Mouse (Mus musculus): ENCODE measurements around the gene Gm4981. TPM values are rescaled to one million over a fixed set of nuclear protein-coding genes. Genes with fewer than 3 reads are reported as not detected.
"Not testable (repeated sequence)": the region's sequence is repeated elsewhere in the genome, so short reads cannot be mapped to it uniquely, and the experiment has no call there.

Gm4981 gene
- polyA plus RNA-seq, 1 experiment from 2014 or later, result not detected

- not testable (repeated sequence) for H3K9me3 ChIP-seq (ENCODE audit: control insufficient read depth, low read length); H3K36me3 ChIP-seq (ENCODE audit: control insufficient read depth, insufficient read depth, low read length); H3K4me2 ChIP-seq (ENCODE audit: low read depth, low read length); ATAC-seq (ENCODE audit: low read depth); H3K27me3 ChIP-seq (ENCODE audit: control insufficient read depth, insufficient read depth, low read length); H3K4me1 ChIP-seq (ENCODE audit: control insufficient read depth, insufficient read depth, low read length); H3K27ac ChIP-seq (ENCODE audit: low read depth, low read length); H3K9ac ChIP-seq (replicated peaks; ENCODE audit: low read depth, low read length); H3K4me3 ChIP-seq (ENCODE audit: low read depth, low read length)
- WGBS, result 86% methylated on average over 16 of the region's 18 CpGs
Measured at GRCm38 (mm10) chr10:58224827-58225785, 11.4 kb downstream of the Gm4981 start, which contains the start of gene AW822073. Gene AW822073, minus strand, starts transcription at chr10:58224930.

GRCm38 (mm10) chr10:58223972-58224805, 12.3 kb downstream of the Gm4981 start:
- ATAC-seq (ENCODE audit: low read depth); H3K4me2 ChIP-seq (ENCODE audit: low read depth, low read length); H3K4me1 ChIP-seq (ENCODE audit: control insufficient read depth, insufficient read depth, low read length); H3K27ac ChIP-seq (ENCODE audit: low read depth, low read length); H3K27me3 ChIP-seq (ENCODE audit: control insufficient read depth, insufficient read depth, low read length); H3K36me3 ChIP-seq (ENCODE audit: control insufficient read depth, insufficient read depth, low read length); H3K4me3 ChIP-seq (ENCODE audit: low read depth, low read length); H3K9me3 ChIP-seq (ENCODE audit: control insufficient read depth, low read length); H3K9ac ChIP-seq (replicated peaks; ENCODE audit: low read depth, low read length): not testable (repeated sequence)
- WGBS, result 84% methylated on average over 26 of the region's 31 CpGs

GRCm38 (mm10) chr10:58223161-58223560, 13.3 kb downstream of the Gm4981 start:
- H3K9ac ChIP-seq (replicated peaks; ENCODE audit: low read depth, low read length), result not testable (repeated sequence)
- 86% methylated on average over 2 of the region's 6 CpGs for WGBS

GRCm38 (mm10) chr10:58221571-58221970, 14.9 kb downstream of the Gm4981 start:
- WGBS, result 98% methylated on average over 2 of the region's 2 CpGs
- not testable (repeated sequence) for H3K9ac ChIP-seq (replicated peaks; ENCODE audit: low read depth, low read length); H3K4me3 ChIP-seq (ENCODE audit: low read depth, low read length); H3K36me3 ChIP-seq (ENCODE audit: control insufficient read depth, insufficient read depth, low read length); H3K9me3 ChIP-seq (ENCODE audit: control insufficient read depth, low read length); H3K27ac ChIP-seq (ENCODE audit: low read depth, low read length); ATAC-seq (ENCODE audit: low read depth); H3K27me3 ChIP-seq (ENCODE audit: control insufficient read depth, insufficient read depth, low read length); H3K4me1 ChIP-seq (ENCODE audit: control insufficient read depth, insufficient read depth, low read length); H3K4me2 ChIP-seq (ENCODE audit: low read depth, low read length)

More at GRCm38 (mm10) chr10:58223161-58223560, 13.3 kb downstream of the Gm4981 start:
- not testable (repeated sequence) for ATAC-seq (ENCODE audit: low read depth); H3K27ac ChIP-seq (ENCODE audit: low read depth, low read length); H3K9me3 ChIP-seq (ENCODE audit: control insufficient read depth, low read length); H3K27me3 ChIP-seq (ENCODE audit: control insufficient read depth, insufficient read depth, low read length); H3K4me2 ChIP-seq (ENCODE audit: low read depth, low read length); H3K36me3 ChIP-seq (ENCODE audit: control insufficient read depth, insufficient read depth, low read length); H3K4me1 ChIP-seq (ENCODE audit: control insufficient read depth, insufficient read depth, low read length); H3K4me3 ChIP-seq (ENCODE audit: low read depth, low read length)

GRCm38 (mm10) chr10:58220726-58221125, 15.8 kb downstream of the Gm4981 start:
- no peak for ATAC-seq (ENCODE audit: low read depth)
- peaks cover 5% of the 10 kb centered on the region; the same call in 1 of the 2 replicates for H3K9me3 ChIP-seq (ENCODE audit: control insufficient read depth, low read length)
- WGBS, result 84% methylated on average over 6 of the region's 6 CpGs
- no peak overlapping the region for H3K4me2 ChIP-seq (ENCODE audit: low read depth, low read length)
- H3K9ac ChIP-seq (replicated peaks; ENCODE audit: low read depth, low read length), result no peak overlapping the region
- H3K4me3 ChIP-seq (ENCODE audit: low read depth, low read length), result no peak overlapping the region
- H3K4me1 ChIP-seq (ENCODE audit: control insufficient read depth, insufficient read depth, low read length), result no peaks in the 10 kb centered on the region
- no peaks in the 10 kb centered on the region for H3K27me3 ChIP-seq (ENCODE audit: control insufficient read depth, insufficient read depth, low read length)
- H3K27ac ChIP-seq (ENCODE audit: low read depth, low read length), result no peak overlapping the region
- no peaks in the 10 kb centered on the region for H3K36me3 ChIP-seq (ENCODE audit: control insufficient read depth, insufficient read depth, low read length)

GRCm38 (mm10) chr10:58217366-58217765, 19.1 kb downstream of the Gm4981 start:
- no peak overlapping the region for H3K9ac ChIP-seq (replicated peaks; ENCODE audit: low read depth, low read length)
- no peaks in the 10 kb centered on the region for H3K27me3 ChIP-seq (ENCODE audit: control insufficient read depth, insufficient read depth, low read length)
- no peak overlapping the region for H3K27ac ChIP-seq (ENCODE audit: low read depth, low read length)
- ATAC-seq (ENCODE audit: low read depth), result no peak
- no peak overlapping the region for H3K4me3 ChIP-seq (ENCODE audit: low read depth, low read length)
- H3K4me2 ChIP-seq (ENCODE audit: low read depth, low read length), result no peak overlapping the region
- WGBS, result 91% methylated on average over 3 of the region's 3 CpGs
- no peaks in the 10 kb centered on the region for H3K9me3 ChIP-seq (ENCODE audit: control insufficient read depth, low read length)
- H3K36me3 ChIP-seq (ENCODE audit: control insufficient read depth, insufficient read depth, low read length), result no peaks in the 10 kb centered on the region
- no peaks in the 10 kb centered on the region for H3K4me1 ChIP-seq (ENCODE audit: control insufficient read depth, insufficient read depth, low read length)

- no peaks in the 10 kb centered on the region for H3K36me3 ChIP-seq (ENCODE audit: control insufficient read depth, insufficient read depth, low read length)
- no peaks in the 10 kb centered on the region for H3K27me3 ChIP-seq (ENCODE audit: control insufficient read depth, insufficient read depth, low read length)
- H3K9ac ChIP-seq (replicated peaks; ENCODE audit: low read depth, low read length), result no peak overlapping the region
- no peak overlapping the region for H3K4me2 ChIP-seq (ENCODE audit: low read depth, low read length)
- H3K4me3 ChIP-seq (ENCODE audit: low read depth, low read length), result no peak overlapping the region
- no peak for ATAC-seq (ENCODE audit: low read depth)
- H3K27ac ChIP-seq (ENCODE audit: low read depth, low read length), result no peak overlapping the region
- 92% methylated on average over 1 of the region's 1 CpGs for WGBS
- H3K4me1 ChIP-seq (ENCODE audit: control insufficient read depth, insufficient read depth, low read length), result no peaks in the 10 kb centered on the region
- H3K9me3 ChIP-seq (ENCODE audit: control insufficient read depth, low read length), result no peaks in the 10 kb centered on the region
Measured at GRCm38 (mm10) chr10:58215353-58215752, 21.1 kb downstream of the Gm4981 start.

- Histone ChIP-seq H3K36me3 (ENCODE audit: control insufficient read depth, insufficient read depth, low read length) (no peaks in the 10 kb centered on the region), H3K4me1 (ENCODE audit: control insufficient read depth, insufficient read depth, low read length) (no peaks in the 10 kb centered on the region), H3K4me2 (ENCODE audit: low read depth, low read length) (no peak overlapping the region), H3K9ac (replicated peaks; ENCODE audit: low read depth, low read length) (no peak overlapping the region), H3K27me3 (ENCODE audit: control insufficient read depth, insufficient read depth, low read length) (no peaks in the 10 kb centered on the region), H3K27ac (ENCODE audit: low read depth, low read length) (no peak overlapping the region), H3K9me3 (ENCODE audit: control insufficient read depth, low read length) (no peaks in the 10 kb centered on the region), H3K4me3 (ENCODE audit: low read depth, low read length) (no peak overlapping the region)
- WGBS, result 84% methylated on average over 5 of the region's 5 CpGs
- ATAC-seq (ENCODE audit: low read depth), result no peak
Measured at GRCm38 (mm10) chr10:58214934-58215333, 21.6 kb downstream of the Gm4981 start.

- Histone ChIP-seq H3K9me3 (ENCODE audit: control insufficient read depth, low read length) (no peaks in the 10 kb centered on the region), H3K4me3 (ENCODE audit: low read depth, low read length) (no peak overlapping the region), H3K27me3 (ENCODE audit: control insufficient read depth, insufficient read depth, low read length) (no peaks in the 10 kb centered on the region), H3K4me2 (ENCODE audit: low read depth, low read length) (no peak overlapping the region), H3K36me3 (ENCODE audit: control insufficient read depth, insufficient read depth, low read length) (no peaks in the 10 kb centered on the region), H3K9ac (replicated peaks; ENCODE audit: low read depth, low read length) (no peak overlapping the region), H3K4me1 (ENCODE audit: control insufficient read depth, insufficient read depth, low read length) (no peaks in the 10 kb centered on the region), H3K27ac (ENCODE audit: low read depth, low read length) (no peak overlapping the region)
- ATAC-seq (ENCODE audit: low read depth), result no peak
Measured at GRCm38 (mm10) chr10:58214497-58214896, 22.0 kb downstream of the Gm4981 start.

Measured in neural tube, embryonic 14.5 days (tissue).